Mouse (Mus musculus) right cerebral cortex, postnatal 14 days (tissue): ENCODE measurements around the gene Sh3gl3.

ENCODE experiments used
- DNase-seq: peaks from one replicate; pipeline ENCODE4 v3.0.0; 2022

Gene Sh3gl3

GRCm38 (mm10) chr7:82173540-82173939 is at the start of gene Sh3gl3:
Sh3gl3 (plus strand) TSS chr7:82173840.
- no peak for DNase-seq

- no peak for DNase-seq
Measured at GRCm38 (mm10) chr7:82138196-82138595, 35.4 kb upstream of the Sh3gl3 start.

- no peak for DNase-seq
Measured at GRCm38 (mm10) chr7:82147151-82147550, 26.5 kb upstream of the Sh3gl3 start.

- DNase-seq = no peak
Measured at GRCm38 (mm10) chr7:82164681-82165080, 9.0 kb upstream of the Sh3gl3 start.

- peak; percentile 91 for DNase-seq
Measured at GRCm38 (mm10) chr7:82174571-82175326, 1.1 kb downstream of the Sh3gl3 start.

- no peak for DNase-seq
Measured at GRCm38 (mm10) chr7:82175327-82175721, 1.7 kb downstream of the Sh3gl3 start.

- no peak for DNase-seq
Measured at GRCm38 (mm10) chr7:82176192-82176591, 2.6 kb downstream of the Sh3gl3 start.

- no peak for DNase-seq
Measured at GRCm38 (mm10) chr7:82177336-82177735, 3.7 kb downstream of the Sh3gl3 start.

GRCm38 (mm10) chr7:82180919-82181318 is 7.3 kb downstream of the Sh3gl3 start:
- DNase-seq = no peak

- no peak for DNase-seq
Measured at GRCm38 (mm10) chr7:82182781-82183180, 9.1 kb downstream of the Sh3gl3 start.

- no peak for DNase-seq
Measured at GRCm38 (mm10) chr7:82191604-82192003, 18.0 kb downstream of the Sh3gl3 start.

GRCm38 (mm10) chr7:82192512-82192911 is 18.9 kb downstream of the Sh3gl3 start:
- no peak for DNase-seq

- DNase-seq = no peak
Measured at GRCm38 (mm10) chr7:82203111-82203510, 29.5 kb downstream of the Sh3gl3 start.

GRCm38 (mm10) chr7:82204014-82204784 is 30.6 kb downstream of the Sh3gl3 start:
- no peak for DNase-seq

GRCm38 (mm10) chr7:82204975-82205374 is 31.3 kb downstream of the Sh3gl3 start:
- no peak for DNase-seq

- no peak for DNase-seq
Measured at GRCm38 (mm10) chr7:82206787-82207186, 33.1 kb downstream of the Sh3gl3 start.

- no peak for DNase-seq
Measured at GRCm38 (mm10) chr7:82221380-82221933, 47.8 kb downstream of the Sh3gl3 start.

GRCm38 (mm10) chr7:82223906-82224846 is 50.5 kb downstream of the Sh3gl3 start:
- DNase-seq = no peak

- no peak for DNase-seq
Measured at GRCm38 (mm10) chr7:82233201-82233600, 59.6 kb downstream of the Sh3gl3 start.

GRCm38 (mm10) chr7:82234010-82234897 is 60.6 kb downstream of the Sh3gl3 start:
- no peak for DNase-seq

GRCm38 (mm10) chr7:82234898-82235290 is 61.3 kb downstream of the Sh3gl3 start:
- no peak for DNase-seq

- no peak for DNase-seq
Measured at GRCm38 (mm10) chr7:82235486-82235885, 61.8 kb downstream of the Sh3gl3 start.
